ENCODE assay signal across 9 mouse cellular contexts in the genomic region with DNA sequence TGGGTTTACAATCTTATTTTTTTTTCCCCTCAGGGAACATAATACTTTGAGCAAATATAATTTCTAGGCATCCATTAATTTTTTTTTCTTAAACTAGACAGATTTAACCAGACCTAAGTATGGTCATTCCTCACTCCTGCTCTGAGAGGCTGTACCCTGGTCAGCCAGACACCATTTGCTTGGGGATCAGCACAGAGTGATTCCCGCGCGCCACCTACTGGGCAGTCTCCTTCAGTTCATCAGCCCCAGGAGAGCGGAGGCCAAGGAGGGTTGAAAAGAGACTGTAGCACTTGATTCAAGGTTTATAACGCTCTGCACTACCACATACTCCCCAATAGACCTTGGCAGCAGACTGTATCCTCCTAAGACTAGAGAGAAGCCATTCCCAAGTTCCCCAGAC.
A peak's percentile ranks its signal among the peaks of the same experiment; 100 is the strongest.
DNase-seq lines count a peak whose midpoint lies in the region; ATAC-seq and TF ChIP-seq lines count a peak whose summit lies in the region.
"Had no signal": no experiment of that assay in that cellular context is flagged by ENCODE, and none has a peak within 500 bp of the region (broad histone marks: within the 10 kb centered on the region; RNA-seq: fewer than 3 reads in every experiment).

No protein-coding gene starts in this region.

- H3K36me3 ChIP-seq in embryonic facial prominence, embryonic 10.5 days (replicated peaks), result no peaks in the 10 kb centered on the region
- no peaks in the 10 kb centered on the region for H3K36me3 ChIP-seq in limb, embryonic 12.5 days
- H3K36me3 ChIP-seq in midbrain, postnatal 0 days (ENCODE audit: insufficient read depth, low read length), result no peaks in the 10 kb centered on the region

- peak; percentile 13 for DNase-seq in 3134 (ENCODE audit: extremely low read depth, insufficient read length, low spot score)
- DNase-seq in adrenal gland, postnatal 25 days, result peak; percentile 87
- DNase-seq in embryonic facial prominence, embryonic 10.5 days (ENCODE audit: low spot score), result peak; percentile 88
- peak; percentile 52 to 87 for DNase-seq in heart, adult 18-20 months
- peak; percentile 77 for DNase-seq in kidney, adult 9 months
- DNase-seq in midbrain, postnatal 0 days (ENCODE audit: low spot score), result peak; percentile 81
- DNase-seq in testis, postnatal 14 days (ENCODE audit: low spot score), result peak; percentile 21

- no peak overlapping the region for H3K9ac ChIP-seq in limb, embryonic 12.5 days (replicated peaks)
- no peak overlapping the region for H3K9ac ChIP-seq in midbrain, postnatal 0 days (replicated peaks; ENCODE audit: low read length, poor library complexity, severe bottlenecking)

- no peak overlapping the region for H3K4me2 ChIP-seq in limb, embryonic 12.5 days
- H3K4me2 ChIP-seq in midbrain, postnatal 0 days (ENCODE audit: low read depth, low read length, poor library complexity, severe bottlenecking), result no peak overlapping the region

- 0 out of 2 replicates have a peak, but pooled peaks have one; percentile 47 for ATAC-seq in limb, embryonic 12.5 days (ENCODE audit: insufficient number of reproducible peaks, insufficient read depth, low FRiP score, low TSS enrichment, low read depth)
- peak; percentile 75; the same call in 1 of the 2 replicates for ATAC-seq in midbrain, postnatal 0 days (ENCODE audit: low FRiP score)

- H3K27ac ChIP-seq in embryonic facial prominence, embryonic 10.5 days (replicated peaks), result no peak overlapping the region
- H3K27ac ChIP-seq in limb, embryonic 12.5 days, result no peak overlapping the region
- H3K27ac ChIP-seq in midbrain, postnatal 0 days (ENCODE audit: low read depth, low read length), result no peak overlapping the region

- peaks cover 42% of the 10 kb centered on the region for H3K27me3 ChIP-seq in embryonic facial prominence, embryonic 10.5 days (replicated peaks; ENCODE audit: low read depth, poor library complexity, severe bottlenecking)
- peaks cover 7% of the 10 kb centered on the region for H3K27me3 ChIP-seq in limb, embryonic 12.5 days
- no peaks in the 10 kb centered on the region; the same call in 1 of the 2 replicates for H3K27me3 ChIP-seq in midbrain, postnatal 0 days (ENCODE audit: insufficient read depth, low read length)

- TF ChIP-seq CTCF in midbrain, postnatal 0 days (IDR thresholded peaks at IDR 0.05), result peak; percentile 91

- 5% methylated on average over 5 of the region's 5 CpGs for WGBS in embryonic facial prominence, embryonic 10.5 days
- 2% methylated on average over 5 of the region's 5 CpGs for WGBS in limb, embryonic 12.5 days
- 8% methylated on average over 5 of the region's 5 CpGs for WGBS in midbrain, postnatal 0 days

- H3K9me3 ChIP-seq in embryonic facial prominence, embryonic 10.5 days, result no peaks in the 10 kb centered on the region
- no peaks in the 10 kb centered on the region for H3K9me3 ChIP-seq in limb, embryonic 12.5 days
- no peaks in the 10 kb centered on the region for H3K9me3 ChIP-seq in midbrain, postnatal 0 days (ENCODE audit: low read length)

- peaks cover 25% of the 10 kb centered on the region for H3K4me1 ChIP-seq in embryonic facial prominence, embryonic 10.5 days
- peaks cover 22% of the 10 kb centered on the region for H3K4me1 ChIP-seq in limb, embryonic 12.5 days (replicated peaks)
- H3K4me1 ChIP-seq in midbrain, postnatal 0 days (ENCODE audit: insufficient read depth, low read length), result no peaks in the 10 kb centered on the region

- no peak overlapping the region for H3K4me3 ChIP-seq in embryonic facial prominence, embryonic 10.5 days
- H3K4me3 ChIP-seq in limb, embryonic 12.5 days (replicated peaks), result no peak overlapping the region
- H3K4me3 ChIP-seq in midbrain, postnatal 0 days (ENCODE audit: low read depth, low read length), result no peak overlapping the region
- H3K4me3 ChIP-seq: myocyte had no signal

Comparison
In these comparisons a context has a peak if more than half of its experiments do, and no peak if none do; other contexts are left out.
1. DNase-seq: peak in every context shown above with its lines; median percentile 88 in embryonic facial prominence, embryonic 10.5 days; 87 in adrenal gland, postnatal 25 days; 81 in midbrain, postnatal 0 days; 77 in kidney, adult 9 months; 70 in heart, adult 18-20 months; 21 in testis, postnatal 14 days; 13 in 3134.